Mouse (Mus musculus) spleen, postnatal 10 days (tissue): ENCODE data around the gene Cox11.

Source experiments
- DNase-seq, 2 experiments: peaks; one replicate each; pipeline ENCODE4 v3.0.0; 2021 to 2022; ENCODE audit warnings: low spot score in 2 of 2

Cox11 gene

DNA sequence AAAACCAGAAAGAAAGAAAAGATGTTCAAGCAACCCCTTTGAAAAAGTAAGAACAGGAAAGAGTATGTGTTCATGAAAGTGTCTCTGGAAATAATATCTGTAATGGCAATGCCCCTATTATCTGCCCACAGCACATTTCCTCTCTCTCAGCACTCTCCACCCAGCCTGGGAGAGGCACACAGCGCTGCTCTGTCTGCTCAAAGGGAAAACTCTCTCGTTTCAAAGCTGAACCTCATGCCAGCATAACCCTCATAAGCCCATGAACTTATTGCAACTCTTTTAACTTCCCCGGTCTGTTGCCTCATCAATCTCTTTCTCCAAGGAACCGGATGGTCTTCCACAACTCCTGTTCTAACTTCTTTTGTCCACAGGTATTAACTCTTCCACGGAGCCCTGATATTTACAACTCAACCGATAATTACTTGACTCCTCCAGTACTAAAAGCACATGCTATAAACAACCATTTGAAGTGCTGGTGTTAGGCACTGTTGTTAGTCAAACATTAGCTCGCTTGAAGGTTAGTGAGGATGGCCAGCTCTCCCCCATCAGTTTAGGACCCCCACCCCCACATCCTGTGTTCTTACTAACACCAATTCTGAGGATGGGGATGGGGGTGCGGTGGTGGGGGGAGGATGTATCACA, 26.5 kb downstream of the Cox11 start:
- peak; percentile 54 to 71 for DNase-seq

- no peak for DNase-seq
Measured at GRCm38 (mm10) chr11:90665161-90665560, 27.2 kb downstream of the Cox11 start.

DNA sequence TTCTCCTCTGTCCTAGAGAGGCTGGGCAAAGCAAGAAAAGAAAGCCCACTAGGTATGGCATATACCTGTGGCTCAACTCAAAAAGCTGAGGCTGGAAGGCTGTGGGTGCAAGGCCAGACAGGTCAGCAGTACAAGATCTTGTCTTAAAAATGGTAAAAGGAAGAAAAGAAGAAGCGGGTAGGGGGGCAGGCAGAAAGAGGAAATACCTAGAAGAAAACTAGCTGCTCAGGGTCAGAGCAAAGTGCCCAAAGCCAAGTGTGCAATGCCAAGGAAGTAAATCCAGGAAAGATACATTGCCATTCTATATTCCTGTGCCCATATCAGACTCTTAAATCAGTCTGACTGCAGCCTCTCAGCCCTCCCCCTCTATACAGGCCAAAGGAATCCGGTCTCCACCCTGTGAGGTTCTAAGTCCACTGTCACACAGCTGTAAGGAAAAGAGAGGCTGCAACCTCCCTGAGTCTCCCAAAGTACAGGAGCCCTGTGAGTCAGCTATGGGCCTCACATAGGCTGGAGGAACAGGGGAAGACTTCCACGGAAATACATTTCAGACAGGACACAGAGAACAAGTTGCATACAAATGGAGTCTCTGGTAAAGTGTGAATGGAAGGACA, 28.3 kb downstream of the Cox11 start:
- peak in 1 of 2 experiments; percentile 22 for DNase-seq

GRCm38 (mm10) chr11:90666916-90667315, 28.9 kb downstream of the Cox11 start:
- no peak for DNase-seq

- no peak for DNase-seq
Measured at GRCm38 (mm10) chr11:90667325-90667724, 29.4 kb downstream of the Cox11 start.

- no peak for DNase-seq
Measured at GRCm38 (mm10) chr11:90675479-90676110, 37.6 kb downstream of the Cox11 start.

DNA sequence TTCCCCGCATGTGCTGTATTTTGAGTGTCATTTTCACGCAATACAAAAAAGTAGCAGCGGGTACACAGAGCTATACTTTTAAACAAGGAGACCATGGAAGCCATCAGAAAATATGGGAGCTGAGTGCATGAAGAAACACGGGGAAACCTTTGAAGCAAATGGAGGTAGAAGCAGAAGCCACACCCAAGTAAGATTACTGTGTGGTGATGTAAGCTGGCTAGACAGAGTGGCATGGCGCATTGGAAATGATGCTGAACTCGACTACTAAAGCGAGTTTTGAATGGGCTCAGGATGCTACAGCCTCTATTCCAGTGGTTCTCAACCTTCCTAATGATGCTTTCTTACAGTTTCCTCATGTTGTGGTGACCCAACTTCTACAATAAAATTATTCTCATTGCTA, 39.1 kb downstream of the Cox11 start:
- no peak for DNase-seq

DNA sequence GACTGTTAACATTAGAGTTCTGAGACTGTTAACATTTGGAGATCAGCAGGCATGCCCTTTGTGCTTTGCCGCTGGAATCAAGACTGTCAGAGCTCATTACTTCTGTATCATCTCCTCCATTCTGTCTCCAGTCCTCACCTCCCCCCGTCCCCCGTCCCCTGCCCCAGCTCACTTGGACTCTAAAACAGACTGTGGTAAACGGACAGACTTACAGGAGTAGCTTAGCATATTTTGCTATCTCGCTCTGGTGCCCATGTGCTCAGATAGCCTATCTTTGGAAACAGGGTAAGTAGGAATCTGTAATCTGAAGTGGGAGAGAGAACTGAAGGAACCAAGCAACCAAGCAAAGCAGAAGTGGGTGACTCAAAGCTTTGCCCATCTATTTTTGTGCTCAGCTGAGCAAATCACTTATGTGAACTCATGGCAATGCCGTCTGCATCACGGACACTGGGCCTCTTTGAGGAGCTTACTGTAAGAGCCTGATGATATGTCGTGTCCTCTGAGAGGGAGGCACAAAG, 39.9 kb downstream of the Cox11 start:
- DNase-seq: no peak

GRCm38 (mm10) chr11:90678582-90678981, 40.6 kb downstream of the Cox11 start:
- DNase-seq: no peak

GRCm38 (mm10) chr11:90681171-90681570, 43.2 kb downstream of the Cox11 start:
- no peak for DNase-seq

GRCm38 (mm10) chr11:90684765-90685164, 46.8 kb downstream of the Cox11 start:
- no peak for DNase-seq

DNA sequence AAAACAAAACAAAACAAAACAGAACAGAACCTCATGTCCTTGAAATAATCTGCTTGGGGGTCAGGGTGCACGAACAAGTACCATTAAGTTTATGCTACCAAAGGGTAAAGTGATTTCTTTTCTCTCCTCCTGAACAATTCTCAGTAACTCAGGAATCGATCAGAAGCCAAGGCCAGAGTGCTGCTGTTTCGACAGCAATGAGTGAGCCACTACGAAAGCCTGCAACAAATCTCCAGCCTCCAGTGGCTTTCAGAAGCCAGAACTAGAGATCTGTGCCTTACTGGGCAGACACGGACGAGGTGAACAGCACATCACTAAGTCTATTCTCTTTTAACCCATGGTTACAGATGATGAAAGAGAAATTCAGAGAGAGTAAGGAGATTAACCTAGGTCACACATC, 47.2 kb downstream of the Cox11 start:
- DNase-seq: no peak

- peak; percentile 58 to 67 for DNase-seq
Measured at GRCm38 (mm10) chr11:90686287-90687025, 48.5 kb downstream of the Cox11 start.

DNA sequence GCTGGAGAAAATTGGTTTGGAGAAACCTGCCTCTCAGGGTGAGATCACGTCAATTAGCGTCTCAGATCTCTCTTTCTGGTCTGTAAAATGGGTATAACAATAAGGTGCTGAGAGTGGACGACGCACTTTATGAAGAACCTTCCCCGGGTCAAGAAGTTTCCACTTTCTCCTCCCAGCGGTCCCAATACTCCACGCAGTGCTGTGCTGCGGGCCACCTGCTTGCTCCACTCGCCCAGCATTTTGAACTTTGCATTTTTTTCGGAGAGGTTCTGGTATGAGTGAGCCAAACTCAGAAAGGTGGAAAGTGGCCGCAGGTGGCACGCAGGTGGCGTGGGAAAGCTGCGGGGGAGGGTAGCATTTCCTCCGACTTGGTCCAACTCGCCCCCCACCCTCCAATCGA, 49.1 kb downstream of the Cox11 start:
- DNase-seq: no peak

DNA sequence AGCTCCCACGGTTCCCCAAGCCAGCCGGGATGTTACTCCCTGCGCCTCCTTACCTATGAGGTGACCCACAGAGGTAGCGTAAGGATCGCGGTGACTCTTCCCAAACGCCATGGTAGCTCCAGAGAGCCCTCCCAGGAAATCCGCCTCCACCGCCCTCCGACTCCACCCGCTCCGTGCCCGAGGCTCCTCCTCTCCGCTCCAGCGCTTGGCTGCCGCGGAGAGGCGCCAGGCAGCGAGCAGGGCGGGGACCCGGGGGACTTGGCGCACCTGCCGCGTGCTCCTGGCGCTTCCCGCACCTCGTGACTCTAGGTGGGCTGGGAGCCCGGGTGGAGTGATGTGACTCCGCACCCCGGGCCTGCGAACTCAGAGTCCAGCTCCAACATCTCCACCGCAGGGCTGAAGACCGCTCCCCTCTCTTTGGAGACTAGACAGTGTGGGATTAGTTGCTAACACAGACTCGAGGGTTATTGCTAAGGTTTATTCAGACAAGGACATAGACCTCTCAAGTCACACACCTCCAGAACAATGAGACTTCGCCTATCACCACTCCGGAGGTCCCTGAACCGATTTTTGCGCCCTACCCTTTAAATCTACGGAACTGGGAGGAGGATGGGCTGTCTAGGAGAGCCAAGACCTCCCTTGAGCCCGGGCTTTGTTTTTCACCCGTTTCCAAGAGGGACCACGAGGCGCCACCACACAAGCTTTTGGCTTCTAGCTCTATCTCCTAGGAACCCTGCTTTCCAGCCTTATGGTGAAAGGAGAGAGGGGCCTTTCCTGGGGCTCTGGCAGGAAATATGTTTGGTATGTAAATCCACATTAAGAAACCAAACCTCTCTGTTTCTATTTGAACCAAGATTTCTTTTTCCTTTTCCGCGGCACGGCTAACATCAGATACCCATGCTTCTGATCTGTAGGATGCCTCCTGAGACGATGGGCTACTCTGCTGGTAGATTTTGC, 49.8 kb downstream of the Cox11 start, which contains the start of gene Tom1l1:
Tom1l1 (minus strand) TSS at position 907 of the 957 bp plus-strand sequence.
- DNase-seq: peak; percentile 66 to 82

- DNase-seq: no peak
Measured at GRCm38 (mm10) chr11:90690361-90690760, 52.4 kb downstream of the Cox11 start.

- no peak for DNase-seq
Measured at GRCm38 (mm10) chr11:90694206-90694605, 56.2 kb downstream of the Cox11 start.
